Mouse (Mus musculus) midbrain, embryonic 16.5 days (tissue): ENCODE data around the gene Hoxd3. TPM values are rescaled to one million over a fixed set of nuclear protein-coding genes. Genes with fewer than 3 reads are reported as not detected.

ENCODE experiments used
- ATAC-seq: fragments of 200-750 bp; cut with Nextera tagmentation; 2 replicates; pipeline ENCODE4 v1.8.0; 2017; ENCODE audit warnings: moderate TSS enrichment
- H3K27ac ChIP-seq: fragments of 300-500 bp; sonication (generic); 2 replicates; pipeline ENCODE4 v1.5.1; 2014; ENCODE audit warnings: mild to moderate bottlenecking, low read length, mixed read lengths
- H3K27me3 ChIP-seq: fragments of 300-500 bp; sonication (generic); 2 replicates; pipeline ENCODE4 v1.6.1; 2014; ENCODE audit warnings: low read depth, low read length, mixed read lengths; ENCODE audit not compliant: control insufficient read depth, insufficient read depth
- H3K36me3 ChIP-seq: fragments of 300-500 bp; sonication (generic); 2 replicates; pipeline ENCODE4 v1.6.1; 2014; ENCODE audit warnings: mild to moderate bottlenecking, low read length, moderate library complexity, mixed read lengths; ENCODE audit not compliant: control insufficient read depth, insufficient read depth
- H3K4me1 ChIP-seq: fragments of 300-500 bp; sonication (generic); 2 replicates; pipeline ENCODE4 v1.6.1; 2014; ENCODE audit warnings: mild to moderate bottlenecking, low read length, mixed read lengths; ENCODE audit not compliant: control insufficient read depth, insufficient read depth
- H3K4me2 ChIP-seq: fragments of 300-500 bp; sonication (generic); 2 replicates; pipeline ENCODE4 v1.6.1; 2014; ENCODE audit warnings: mild to moderate bottlenecking, low read length, mixed read lengths
- H3K4me3 ChIP-seq: fragments of 300-500 bp; sonication (generic); 2 replicates; pipeline ENCODE4 v1.5.1; 2014; ENCODE audit warnings: low read depth, mild to moderate bottlenecking, low read length, moderate library complexity, mixed read lengths
- H3K9ac ChIP-seq: fragments of 300-500 bp; sonication (generic); 2 replicates; pipeline ENCODE4 v1.6.1; 2014; ENCODE audit warnings: low read depth, low read length, mixed read lengths
- H3K9me3 ChIP-seq: fragments of 300-500 bp; sonication (generic); replicated peaks from 2 replicates; pipeline ENCODE4 v1.6.1; 2014; ENCODE audit warnings: mild to moderate bottlenecking, low read length, mixed read lengths; ENCODE audit not compliant: control insufficient read depth, poor library complexity, severe bottlenecking
- WGBS: fragments of 180-500 bp; shearing (Covaris S2); extraction: QIAGEN DNeasy Blood & Tissue Kit; methylation state at CpG from one replicate; pipeline ENCODE4 v1.1.7; 2014; 5-methylcytosine and 5-hydroxymethylcytosine counted together
- polyA plus RNA-seq: library from polyadenylated mRNA; unstranded; fragments of >200 nt; fragmentation: Nextera tagmentation; extraction: Ambion mirVana; gene quantifications from 2 replicates; pipeline ENCODE4 v1.2.1, GENCODE M21; 2015

The Hoxd3 gene
- polyA plus RNA-seq, 1 experiment from 2014 or later = not detected

DNA sequence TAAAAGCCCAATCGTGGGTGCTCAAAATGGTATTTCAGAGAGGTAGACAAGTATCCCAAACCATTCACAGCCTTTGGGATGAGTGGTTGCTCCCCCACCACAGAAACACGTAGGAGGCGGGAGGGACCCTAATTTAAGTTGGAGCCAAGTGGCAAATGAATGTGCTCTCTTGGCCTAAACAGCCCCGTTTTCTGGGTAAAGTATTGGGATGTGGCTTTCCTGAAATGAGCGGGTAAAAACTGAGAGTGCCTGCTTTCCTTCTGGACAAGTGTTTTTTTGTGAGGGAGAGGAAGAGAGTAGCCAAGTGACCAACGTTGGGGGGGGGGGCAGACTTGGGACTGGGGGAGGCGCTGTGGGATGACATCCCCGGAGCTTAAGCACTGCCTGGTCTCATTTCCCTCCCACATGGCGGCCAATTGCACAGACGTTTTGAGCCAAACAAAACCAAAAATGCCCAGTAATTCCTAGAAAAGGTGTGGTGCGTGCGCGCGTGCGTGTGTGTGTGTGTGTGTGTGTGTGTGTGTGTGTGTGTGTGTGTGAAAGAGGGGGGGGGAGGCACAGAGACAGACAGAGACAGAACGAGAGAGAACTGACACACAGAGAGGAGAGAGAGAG lies 691 bp upstream of the Hoxd3 start:
- H3K4me1 ChIP-seq = peaks cover 6% of the 10 kb centered on the region; the same call in 1 of the 2 replicates
- H3K4me3 ChIP-seq = no peak overlapping the region
- under 1% methylated on average over 16 of the region's 16 CpGs for WGBS
- H3K27me3 ChIP-seq = peaks cover 72% of the 10 kb centered on the region
- H3K4me2 ChIP-seq = no peak overlapping the region
- H3K9ac ChIP-seq = no peak overlapping the region
- H3K27ac ChIP-seq = no peak overlapping the region
- no peaks in the 10 kb centered on the region for H3K9me3 ChIP-seq
- ATAC-seq = no peak
- no peaks in the 10 kb centered on the region for H3K36me3 ChIP-seq

- peaks cover 76% of the 10 kb centered on the region for H3K27me3 ChIP-seq
- no peak for ATAC-seq
- no peaks in the 10 kb centered on the region for H3K36me3 ChIP-seq
- peaks cover 6% of the 10 kb centered on the region; the same call in 1 of the 2 replicates for H3K4me1 ChIP-seq
- H3K4me2 ChIP-seq = no peak overlapping the region
- H3K9me3 ChIP-seq = no peaks in the 10 kb centered on the region
- WGBS = 4% methylated on average over 19 of the region's 19 CpGs
- no peak overlapping the region for H3K9ac ChIP-seq
- no peak overlapping the region for H3K4me3 ChIP-seq
- H3K27ac ChIP-seq = no peak overlapping the region
Observed at GRCm38 (mm10) chr2:74713239-74714150, 1.8 kb downstream of the Hoxd3 start.

DNA sequence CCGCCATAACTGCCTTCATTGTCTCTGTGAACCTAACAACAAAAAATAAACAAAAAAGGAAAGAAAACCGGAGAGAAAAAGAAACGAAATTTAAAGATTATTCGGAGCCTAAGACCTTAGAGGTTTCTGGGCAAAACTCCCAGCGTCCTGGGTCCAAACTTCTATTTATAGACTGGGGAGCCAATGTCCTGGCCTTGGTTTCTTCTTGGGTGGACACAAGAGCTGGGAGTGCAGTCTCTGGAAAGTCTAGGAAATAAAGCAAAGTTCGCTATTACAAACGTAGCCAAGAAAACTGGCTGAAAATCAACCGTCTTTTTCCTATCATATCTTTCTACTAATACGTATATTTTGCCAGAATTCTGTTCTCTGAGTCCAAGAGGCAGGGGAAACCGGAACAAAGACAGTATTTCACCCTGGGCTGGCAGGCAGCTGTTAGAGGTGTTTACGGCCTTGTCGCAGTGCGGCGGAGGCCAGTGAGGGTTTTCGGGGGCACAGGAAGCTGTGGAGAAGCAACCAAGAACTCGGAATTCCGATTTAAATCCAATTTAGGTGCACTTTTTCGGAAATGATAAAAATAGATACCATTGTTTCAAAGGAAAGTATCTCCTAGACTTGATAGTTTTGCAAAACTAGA lies 2.5 kb downstream of the Hoxd3 start:
- Histone ChIP-seq H3K9me3 (no peaks in the 10 kb centered on the region), H3K36me3 (no peaks in the 10 kb centered on the region), H3K9ac (no peak overlapping the region), H3K4me1 (peaks cover 6% of the 10 kb centered on the region; the same call in 1 of the 2 replicates), H3K27ac (no peak overlapping the region), H3K27me3 (peaks cover 75% of the 10 kb centered on the region), H3K4me3 (no peak overlapping the region), H3K4me2 (no peak overlapping the region)
- ATAC-seq = no peak
- 2% methylated on average over 18 of the region's 18 CpGs for WGBS

DNA sequence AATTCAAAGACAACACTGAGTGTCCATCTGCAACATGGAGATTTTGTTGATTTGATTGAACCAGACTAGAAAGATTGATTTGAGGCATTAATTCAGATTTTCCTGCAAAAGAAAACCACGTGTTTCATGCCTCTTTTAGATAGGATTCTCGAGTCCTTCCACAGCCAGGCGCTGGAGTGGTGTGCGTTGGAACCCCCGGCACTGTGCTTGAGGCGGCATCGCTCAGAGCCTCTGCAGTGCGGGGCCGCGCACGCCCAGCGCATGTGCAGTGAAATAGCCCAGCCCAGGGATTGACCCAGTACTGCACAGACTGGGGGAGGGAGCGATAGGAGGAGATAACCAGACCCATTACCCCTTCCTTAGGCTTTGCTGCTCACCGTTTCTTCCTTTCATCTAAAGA lies 3.2 kb downstream of the Hoxd3 start:
- Histone ChIP-seq H3K4me3 (no peak overlapping the region), H3K27ac (no peak overlapping the region), H3K27me3 (peaks cover 75% of the 10 kb centered on the region), H3K36me3 (no peaks in the 10 kb centered on the region), H3K9ac (no peak overlapping the region), H3K9me3 (no peaks in the 10 kb centered on the region), H3K4me2 (no peak overlapping the region), H3K4me1 (peaks cover 6% of the 10 kb centered on the region; the same call in 1 of the 2 replicates)
- ATAC-seq = no peak
- WGBS = 2% methylated on average over 14 of the region's 14 CpGs

DNA sequence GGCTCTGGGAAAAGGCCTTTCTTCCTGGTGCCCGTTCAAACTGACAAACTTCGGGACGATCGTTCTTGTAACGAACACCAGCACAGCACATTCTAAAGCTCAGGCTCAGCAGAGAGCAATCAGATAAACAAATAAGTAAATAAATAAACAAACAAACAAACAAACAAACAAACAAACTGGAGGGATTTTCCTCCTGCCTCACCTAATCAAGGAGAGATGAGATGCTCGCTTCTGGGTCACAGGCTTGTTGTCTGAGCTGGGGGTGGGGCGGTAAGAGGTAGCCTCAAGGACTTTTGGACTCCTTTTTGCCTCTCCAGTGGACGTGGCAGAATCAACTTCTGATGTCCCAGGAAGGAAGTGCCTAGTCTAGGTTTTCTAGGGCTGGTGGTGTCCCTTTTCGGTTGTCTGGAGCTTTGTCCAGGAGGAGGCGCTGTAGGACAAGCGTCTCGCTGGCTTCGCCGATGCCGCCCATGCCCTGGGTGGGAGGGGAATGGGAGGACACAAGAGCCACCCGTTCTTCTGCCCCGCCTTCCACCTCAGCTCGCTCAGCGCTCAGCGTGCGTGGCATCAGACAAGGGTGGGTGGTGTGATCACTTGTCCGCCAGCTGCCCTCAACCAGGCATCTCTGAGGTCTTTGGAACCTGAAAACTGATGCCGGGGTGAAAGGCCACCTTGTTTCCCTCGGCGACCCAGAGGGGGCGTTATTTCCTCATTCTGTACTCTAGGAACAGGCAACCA lies 3.9 kb downstream of the Hoxd3 start:
- 3% methylated on average over 26 of the region's 26 CpGs for WGBS
- H3K9ac ChIP-seq = 0 out of 2 replicates have a peak overlapping the region, but pooled peaks have one; percentile 20
- H3K4me3 ChIP-seq = peak overlapping the region; percentile 20
- no peaks in the 10 kb centered on the region for H3K9me3 ChIP-seq
- H3K4me1 ChIP-seq = peaks cover 6% of the 10 kb centered on the region; the same call in 1 of the 2 replicates
- peak overlapping the region; percentile 50 for H3K4me2 ChIP-seq
- H3K27ac ChIP-seq = no peak overlapping the region
- ATAC-seq = peak; percentile 25; the same call in 1 of the 2 replicates
- peaks cover 76% of the 10 kb centered on the region for H3K27me3 ChIP-seq
- H3K36me3 ChIP-seq = no peaks in the 10 kb centered on the region

DNA sequence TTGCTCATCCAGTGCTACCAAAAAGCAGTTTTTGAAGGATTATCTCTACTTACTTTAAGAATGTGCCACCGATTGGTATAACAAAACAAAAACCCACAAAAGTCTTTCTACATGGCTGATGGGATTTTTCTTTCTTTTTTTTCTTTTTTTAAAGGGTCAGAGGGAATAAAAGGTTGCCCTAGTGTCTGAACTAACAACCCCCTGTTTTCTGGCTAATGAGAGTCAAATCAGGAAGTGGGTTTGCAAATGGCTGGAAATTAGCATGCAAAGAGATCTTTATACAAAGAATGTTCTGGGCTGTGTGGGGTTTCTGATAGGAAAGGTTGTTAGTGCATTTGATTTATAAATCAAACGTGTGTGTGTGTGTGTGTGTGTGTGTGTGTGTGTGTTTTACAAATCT lies 8.7 kb downstream of the Hoxd3 start:
- Histone ChIP-seq H3K9me3 (no peaks in the 10 kb centered on the region), H3K4me2 (no peak overlapping the region), H3K4me1 (no peaks in the 10 kb centered on the region), H3K27ac (no peak overlapping the region), H3K36me3 (no peaks in the 10 kb centered on the region), H3K9ac (no peak overlapping the region), H3K27me3 (peaks cover 98% of the 10 kb centered on the region), H3K4me3 (no peak overlapping the region)
- 9% methylated on average over 2 of the region's 2 CpGs for WGBS
- ATAC-seq = no peak

- H3K27ac ChIP-seq = no peak overlapping the region
- peaks cover 96% of the 10 kb centered on the region for H3K27me3 ChIP-seq
- H3K4me3 ChIP-seq = no peak overlapping the region
- H3K4me2 ChIP-seq = no peak overlapping the region
- 1% methylated on average over 5 of the region's 5 CpGs for WGBS
- H3K9ac ChIP-seq = no peak overlapping the region
- no peaks in the 10 kb centered on the region for H3K9me3 ChIP-seq
- no peaks in the 10 kb centered on the region for H3K36me3 ChIP-seq
- ATAC-seq = no peak
- H3K4me1 ChIP-seq = no peaks in the 10 kb centered on the region
Observed at GRCm38 (mm10) chr2:74720955-74721491, 9.3 kb downstream of the Hoxd3 start.

DNA sequence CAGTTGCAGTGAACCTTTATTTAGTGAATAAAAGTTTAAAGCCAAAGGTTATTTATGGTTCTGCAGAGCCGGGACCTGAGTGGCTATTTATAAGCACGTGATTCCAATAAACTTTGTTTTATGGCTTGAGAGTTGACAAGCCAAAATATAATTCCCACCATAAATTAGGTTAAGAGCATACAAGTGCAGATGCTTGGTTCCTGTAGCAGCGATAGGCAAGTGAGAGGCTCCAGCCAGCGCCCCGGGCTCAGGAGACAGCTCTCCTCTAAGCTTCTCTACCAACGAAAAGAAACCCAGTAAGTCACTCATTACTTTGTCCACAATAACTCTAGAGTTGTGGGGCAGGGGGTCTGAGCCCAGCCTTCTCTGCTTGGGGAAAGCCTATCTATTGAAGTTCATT lies 10.2 kb downstream of the Hoxd3 start:
- H3K27me3 ChIP-seq = peaks cover 96% of the 10 kb centered on the region
- H3K36me3 ChIP-seq = no peaks in the 10 kb centered on the region
- no peaks in the 10 kb centered on the region for H3K4me1 ChIP-seq
- H3K9me3 ChIP-seq = no peaks in the 10 kb centered on the region
- H3K4me2 ChIP-seq = no peak overlapping the region
- no peak overlapping the region for H3K9ac ChIP-seq
- 6% methylated on average over 6 of the region's 6 CpGs for WGBS
- no peak for ATAC-seq
- H3K27ac ChIP-seq = no peak overlapping the region
- no peak overlapping the region for H3K4me3 ChIP-seq
